Mouse (Mus musculus) bone marrow macrophage, adult 2 months (primary cell): Measurements from ENCODE around the gene Ssxb9. TPM values are rescaled to one million over a fixed set of nuclear protein-coding genes. Genes with fewer than 3 reads are reported as not detected.
"Not testable (repeated sequence)": the region's sequence is repeated elsewhere in the genome, so short reads cannot be mapped to it uniquely, and the experiment has no call there.

Experiments
- H3K27ac ChIP-seq: 2 replicates; pipeline ENCODE4 v1.5.1; 2012; ENCODE audit warnings: low read depth, low read length; ENCODE audit not compliant: insufficient read depth
- H3K4me1 ChIP-seq: 2 replicates; pipeline ENCODE4 v1.6.1; 2012; ENCODE audit warnings: low read length; ENCODE audit not compliant: control insufficient read depth, insufficient read depth
- H3K4me3 ChIP-seq: 2 replicates; pipeline ENCODE4 v1.5.1; 2012; ENCODE audit warnings: mild to moderate bottlenecking, low read length, moderate library complexity; ENCODE audit not compliant: insufficient read depth
- CTCF ChIP-seq: IDR thresholded peaks from 2 replicates; pipeline ENCODE4 v1.5.1; 2012; ENCODE audit warnings: low read depth, mild to moderate bottlenecking, low read length, moderate library complexity
- POLR2A ChIP-seq: IDR thresholded peaks from 2 replicates; pipeline ENCODE4 v1.6.1; 2012; ENCODE audit warnings: mild to moderate bottlenecking, low read depth, low read length, borderline replicate concordance
- polyA plus RNA-seq: library from polyadenylated mRNA; stranded (reverse); fragments of >200 nt; gene quantifications from 2 replicates; pipeline ENCODE4 v1.2.4, GENCODE M21; 2012; ENCODE audit not compliant: missing spikeins, insufficient read depth, insufficient read length

Gene Ssxb9
- polyA plus RNA-seq: not detected in 2 replicates

DNA sequence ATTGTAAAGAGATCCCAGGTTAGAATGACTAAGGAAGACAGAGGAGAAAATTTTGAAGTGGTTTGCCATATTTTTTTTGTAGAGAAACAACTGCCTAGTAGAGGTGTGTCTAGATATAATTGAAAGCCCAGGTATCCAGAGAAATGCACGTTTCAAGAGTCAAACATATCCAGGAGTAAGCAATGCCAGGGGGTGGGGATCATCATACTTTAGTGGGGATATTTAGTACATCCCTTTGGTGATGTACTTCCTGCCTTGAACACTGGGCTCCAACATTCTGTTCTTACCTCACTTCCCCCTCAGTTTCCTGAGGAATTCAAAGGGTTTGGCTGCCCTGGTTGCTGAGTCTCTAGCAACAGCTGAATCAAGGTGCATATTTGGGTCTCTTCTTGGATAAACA lies at the start of gene Ssxb9:
Ssxb9 (plus strand) TSS at position 301 of the 400 bp plus-strand sequence.
- H3K4me3 ChIP-seq, H3K27ac ChIP-seq, H3K4me1 ChIP-seq: not testable (repeated sequence)

DNA sequence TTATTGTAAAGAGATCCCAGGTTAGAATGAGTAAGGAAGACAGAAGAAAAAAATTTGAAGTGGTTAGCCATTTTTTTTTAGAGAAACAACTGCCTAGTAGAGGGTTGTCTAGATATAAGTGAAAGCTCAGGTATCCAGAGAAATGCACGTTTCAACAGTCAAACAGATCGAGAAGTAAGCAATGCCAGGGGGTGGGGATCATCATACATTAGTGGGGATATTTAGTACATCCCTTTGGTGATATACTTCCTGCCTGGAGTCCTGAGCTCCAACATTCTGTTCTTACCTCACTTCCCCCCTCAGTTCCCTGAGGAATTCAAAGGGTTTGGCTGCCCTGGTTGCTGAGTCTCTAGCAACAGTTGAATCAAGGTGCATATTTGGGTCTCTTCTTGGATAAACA lies 39.7 kb upstream of the Ssxb9 start, which contains the start of gene Ssxb10:
Ssxb10 (plus strand) TSS at position 301 of the 400 bp plus-strand sequence.
- Histone ChIP-seq H3K4me3 (no peak within 1 kb of the TSS), H3K27ac (no peak within 1 kb of the TSS), H3K4me1 (no peaks in the 10 kb centered on the region)
- TF ChIP-seq CTCF (no peak), POLR2A (no peak)

DNA sequence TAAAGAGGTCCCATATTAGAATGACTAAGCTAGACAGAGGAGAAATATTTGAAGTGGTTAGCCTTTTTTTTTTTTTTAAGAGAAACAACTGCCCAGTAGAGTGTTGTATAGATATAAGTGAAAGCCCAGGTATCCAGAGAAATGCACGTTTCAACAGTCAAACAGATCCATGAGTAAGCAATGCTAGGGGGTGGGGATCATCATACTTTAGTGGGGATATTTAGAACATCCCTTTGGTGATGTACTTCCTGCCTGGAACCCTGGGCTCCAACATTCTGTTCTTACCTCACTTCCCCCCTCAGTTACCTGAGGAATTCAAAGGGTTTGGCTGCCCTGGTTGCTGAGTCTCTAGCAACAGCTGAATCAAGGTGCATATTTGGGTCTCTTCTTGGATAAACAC lies 46.2 kb downstream of the Ssxb9 start, which contains the start of gene Ssxb1:
Ssxb1 (plus strand) TSS at position 301 of the 400 bp plus-strand sequence.
- H3K4me3 ChIP-seq, H3K27ac ChIP-seq, H3K4me1 ChIP-seq: not testable (repeated sequence)

Other genes starting within 250 kb of the Ssxb9 start
- 59.1 and 61.3 TPM in 2 replicates for gene Wdr13, start 234.1 kb upstream of the Ssxb9 start, polyA plus RNA-seq
- gene Rbm3, start 221.1 kb upstream of the Ssxb9 start, polyA plus RNA-seq: 290 and 322 TPM in 2 replicates
- gene Tbc1d25, start 190.8 kb upstream of the Ssxb9 start, polyA plus RNA-seq: 5.9 and 6.4 TPM in 2 replicates
- 70.9 and 95.1 TPM in 2 replicates for gene Ebp, start 173.5 kb upstream of the Ssxb9 start, polyA plus RNA-seq
- 5.5 and 6.9 TPM in 2 replicates for gene Porcn, start 160.5 kb upstream of the Ssxb9 start, polyA plus RNA-seq
- gene Ftsj1, start 114.6 kb upstream of the Ssxb9 start, polyA plus RNA-seq: 10.5 and 13.8 TPM in 2 replicates
- not detected in 2 replicates for gene Slc38a5, start 95.8 kb upstream of the Ssxb9 start, polyA plus RNA-seq
- not detected in 2 replicates for gene Ssxb10, start 39.6 kb upstream of the Ssxb9 start, polyA plus RNA-seq
- not detected in 2 replicates for gene Ssxb1, start 46.3 kb downstream of the Ssxb9 start, polyA plus RNA-seq
- not detected in 2 replicates for gene Ssxb2, start 94.7 kb downstream of the Ssxb9 start, polyA plus RNA-seq
- not detected in 2 replicates for gene Gm14459, start 158.0 kb downstream of the Ssxb9 start, polyA plus RNA-seq
- not detected in 2 replicates for gene Ssxb6, start 181.3 kb downstream of the Ssxb9 start, polyA plus RNA-seq
- gene Ssxb3, start 224.8 kb downstream of the Ssxb9 start, polyA plus RNA-seq: not detected in 2 replicates